Mouse (Mus musculus) forebrain, embryonic 14.5 days (tissue): ENCODE measurements around the gene Slc30a7. TPM values are rescaled to one million over a fixed set of nuclear protein-coding genes. Genes with fewer than 3 reads are reported as not detected.

Source experiments
- ATAC-seq: fragments of 200-750 bp; cut with Nextera tagmentation; 2 replicates; pipeline ENCODE4 v1.8.0; 2017; ENCODE audit warnings: mild to moderate bottlenecking, moderate library complexity
- DNase-seq: peaks from one replicate; pipeline ENCODE4 v3.0.0-alpha.2; 2015; ENCODE audit warnings: low spot score
- H3K27ac ChIP-seq: fragments of 300-500 bp; sonication (generic); 2 replicates; pipeline ENCODE4 v1.5.1; 2014; ENCODE audit warnings: low read depth, mild to moderate bottlenecking, control low read depth, low read length, moderate library complexity
- H3K27me3 ChIP-seq: fragments of 300-500 bp; sonication (generic); replicated peaks from 2 replicates; pipeline ENCODE4 v1.6.1; 2014; ENCODE audit warnings: low read length, control low read depth, mixed read lengths; ENCODE audit not compliant: control insufficient read depth, insufficient read depth
- H3K36me3 ChIP-seq: fragments of 300-500 bp; sonication (generic); 2 replicates; pipeline ENCODE4 v1.6.1; 2014; ENCODE audit warnings: low read length, control low read depth; ENCODE audit not compliant: control insufficient read depth, insufficient read depth
- H3K4me1 ChIP-seq: fragments of 300-500 bp; sonication (generic); 2 replicates; pipeline ENCODE4 v1.6.1; 2014; ENCODE audit warnings: antibody characterized with exemption, low read length, control low read depth; ENCODE audit not compliant: control insufficient read depth, insufficient read depth
- H3K4me2 ChIP-seq: fragments of 300-500 bp; sonication (generic); 2 replicates; pipeline ENCODE4 v1.6.1; 2014; ENCODE audit warnings: mild to moderate bottlenecking, control low read depth, low read length
- H3K4me3 ChIP-seq: fragments of 300-500 bp; sonication (generic); 2 replicates; pipeline ENCODE4 v1.5.1; 2014; ENCODE audit warnings: low read depth, low read length, control low read depth
- H3K9ac ChIP-seq: fragments of 300-500 bp; sonication (generic); 2 replicates; pipeline ENCODE4 v1.6.1; 2014; ENCODE audit warnings: mild to moderate bottlenecking, low read length, control low read depth, moderate library complexity
- H3K9me3 ChIP-seq: fragments of 300-500 bp; sonication (generic); replicated peaks from 2 replicates; pipeline ENCODE4 v1.6.1; 2016; ENCODE audit warnings: low read length, control low read depth, mixed read lengths; ENCODE audit not compliant: control insufficient read depth
- WGBS: fragments of 180-500 bp; shearing (Covaris S2); extraction: QIAGEN DNeasy Blood & Tissue Kit; methylation state at CpG from one replicate; pipeline ENCODE4 v1.1.7; 2014; 5-methylcytosine and 5-hydroxymethylcytosine counted together
- polyA plus RNA-seq: library from polyadenylated mRNA; unstranded; fragments of >200 nt; fragmentation: Nextera tagmentation; extraction: Ambion mirVana; gene quantifications from 2 replicates; pipeline ENCODE4 v1.2.1, GENCODE M21; 2014

Slc30a7 gene
- polyA plus RNA-seq, 1 experiment from 2014 or later, result 23.1 TPM

DNA sequence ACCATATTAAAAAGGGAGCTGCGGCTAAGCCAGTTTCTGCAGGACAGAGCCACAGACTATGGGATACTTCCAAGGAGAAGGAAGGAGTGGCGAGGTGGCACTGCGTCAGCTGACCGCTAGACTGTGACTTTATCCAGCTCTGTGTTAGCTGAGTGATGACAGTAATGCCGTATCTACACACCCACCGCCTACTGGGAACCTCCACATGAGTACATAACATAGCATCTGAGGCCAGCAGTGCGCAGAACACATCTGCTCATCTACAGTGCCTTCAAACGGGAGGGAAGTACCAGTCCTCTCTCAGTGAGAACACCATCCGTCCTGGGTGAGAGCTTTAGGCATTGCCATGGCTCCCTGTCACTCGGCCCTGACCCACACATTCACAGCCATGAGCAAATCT is 32.2 kb downstream of the Slc30a7 start:
- Histone ChIP-seq H3K9ac (no peak overlapping the region), H3K27me3 (no peaks in the 10 kb centered on the region), H3K9me3 (no peaks in the 10 kb centered on the region), H3K4me3 (no peak overlapping the region), H3K27ac (no peak overlapping the region), H3K36me3 (peaks cover 57% of the 10 kb centered on the region), H3K4me2 (no peak overlapping the region), H3K4me1 (no peaks in the 10 kb centered on the region)
- WGBS, result 95% methylated on average over 10 of the region's 10 CpGs
- no peak for DNase-seq
- ATAC-seq, result no peak

- H3K36me3 ChIP-seq, result peaks cover 54% of the 10 kb centered on the region
- 90% methylated on average over 6 of the region's 6 CpGs for whole genome bisulfite sequencing
- ATAC-seq (no peak), DNase-seq (no peak)
- no peaks in the 10 kb centered on the region for H3K27me3 ChIP-seq
- H3K4me1 ChIP-seq, result no peaks in the 10 kb centered on the region
- H3K9ac ChIP-seq, result no peak overlapping the region
- H3K4me2 ChIP-seq, result no peak overlapping the region
- no peak overlapping the region for H3K4me3 ChIP-seq
- no peak overlapping the region for H3K27ac ChIP-seq
- no peaks in the 10 kb centered on the region for H3K9me3 ChIP-seq
These were observed 33.0 kb downstream of the Slc30a7 start for GRCm38 (mm10) chr3:115974228-115974627.

DNA sequence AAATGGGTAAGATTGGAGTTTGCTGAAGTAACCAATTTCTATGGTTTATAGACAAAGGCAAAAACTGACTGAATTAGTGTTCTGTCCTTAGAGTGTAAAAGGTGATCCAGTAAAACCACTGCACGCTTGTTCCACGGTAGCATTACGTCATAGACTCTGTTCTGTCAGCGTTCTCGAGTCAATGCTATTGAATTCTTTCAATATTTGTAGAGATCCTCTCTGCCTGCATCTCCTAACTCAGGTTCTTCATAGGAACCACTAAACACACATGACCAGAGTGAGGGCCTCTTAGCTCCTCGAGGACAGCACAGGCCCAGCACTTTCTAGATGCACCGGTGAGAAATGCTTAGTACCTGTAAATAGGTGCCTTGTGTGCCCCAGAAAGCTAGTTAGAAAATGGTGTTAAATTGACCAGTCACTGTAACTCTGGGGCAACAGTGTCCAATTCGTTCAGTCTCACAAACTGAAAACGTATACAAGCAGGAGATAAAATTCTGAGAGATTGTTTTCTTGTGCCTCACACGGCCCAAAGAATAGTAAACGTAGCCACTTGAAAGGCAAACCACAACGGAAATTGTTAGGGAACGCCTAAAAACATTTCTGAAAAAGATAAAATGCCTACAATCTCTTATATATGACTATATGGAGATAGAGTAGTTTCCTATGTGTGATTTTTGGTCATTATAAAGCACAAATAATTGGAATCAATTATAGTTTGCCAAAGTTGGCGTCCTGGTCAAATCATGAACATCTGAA is 35.1 kb downstream of the Slc30a7 start:
- H3K9me3 ChIP-seq, result no peaks in the 10 kb centered on the region
- WGBS, result 94% methylated on average over 14 of the region's 14 CpGs
- no peak overlapping the region for H3K9ac ChIP-seq
- ATAC-seq (no peak), DNase-seq (no peak)
- no peaks in the 10 kb centered on the region for H3K27me3 ChIP-seq
- peaks cover 47% of the 10 kb centered on the region for H3K36me3 ChIP-seq
- no peak overlapping the region for H3K4me3 ChIP-seq
- no peak overlapping the region for H3K4me2 ChIP-seq
- no peaks in the 10 kb centered on the region for H3K4me1 ChIP-seq
- H3K27ac ChIP-seq, result no peak overlapping the region

DNA sequence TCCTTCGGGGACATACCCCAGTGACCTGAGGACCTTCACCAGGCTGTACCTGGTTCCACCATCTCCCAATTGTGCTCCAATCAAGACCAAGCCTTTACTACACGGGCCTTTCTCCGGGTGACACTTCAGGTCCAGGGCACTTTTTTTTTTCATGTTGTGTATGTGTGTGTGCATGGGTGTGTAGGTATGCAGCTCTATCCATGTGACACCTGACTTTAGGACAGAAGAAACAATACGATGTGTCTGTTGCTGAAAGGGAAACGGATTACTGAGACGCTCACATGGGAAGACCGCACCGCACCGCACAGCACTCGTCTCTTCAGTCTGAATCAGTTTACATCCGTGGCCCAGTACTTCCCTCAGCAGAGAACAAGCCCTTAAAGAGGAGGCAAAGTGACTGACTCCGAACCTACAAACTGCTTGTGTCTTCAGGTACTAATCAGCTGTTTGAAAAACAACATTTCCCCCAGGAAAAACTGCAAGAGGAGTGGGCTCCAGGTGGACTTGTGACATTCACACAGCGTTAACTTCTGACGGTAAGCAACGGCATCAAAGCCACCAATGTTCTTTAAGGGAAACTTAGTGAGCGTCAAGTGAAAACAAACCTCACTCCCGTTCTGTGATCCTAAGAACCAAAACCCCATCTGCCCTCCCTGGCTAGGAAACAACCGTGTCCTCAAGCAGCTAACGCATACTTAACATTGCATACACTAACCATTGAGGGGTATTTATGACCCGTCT is 36.0 kb downstream of the Slc30a7 start:
- 94% methylated on average over 20 of the region's 20 CpGs for WGBS
- ATAC-seq (no peak), DNase-seq (no peak)
- Histone ChIP-seq H3K4me2 (no peak overlapping the region), H3K9me3 (no peaks in the 10 kb centered on the region), H3K27me3 (no peaks in the 10 kb centered on the region), H3K9ac (no peak overlapping the region), H3K4me3 (no peak overlapping the region), H3K36me3 (peaks cover 41% of the 10 kb centered on the region), H3K4me1 (no peaks in the 10 kb centered on the region), H3K27ac (no peak overlapping the region)

GRCm38 (mm10) chr3:115968745-115969530 is 38.3 kb downstream of the Slc30a7 start:
- Histone ChIP-seq H3K36me3 (peaks cover 30% of the 10 kb centered on the region), H3K9me3 (no peaks in the 10 kb centered on the region), H3K9ac (no peak overlapping the region), H3K27ac (no peak overlapping the region), H3K27me3 (no peaks in the 10 kb centered on the region), H3K4me3 (no peak overlapping the region), H3K4me2 (no peak overlapping the region), H3K4me1 (peaks cover 6% of the 10 kb centered on the region; the same call in 1 of the 2 replicates)
- peak; percentile 22 for DNase-seq
- peak; percentile 70 for ATAC-seq
- 84% methylated on average over 10 of the region's 10 CpGs for WGBS

DNA sequence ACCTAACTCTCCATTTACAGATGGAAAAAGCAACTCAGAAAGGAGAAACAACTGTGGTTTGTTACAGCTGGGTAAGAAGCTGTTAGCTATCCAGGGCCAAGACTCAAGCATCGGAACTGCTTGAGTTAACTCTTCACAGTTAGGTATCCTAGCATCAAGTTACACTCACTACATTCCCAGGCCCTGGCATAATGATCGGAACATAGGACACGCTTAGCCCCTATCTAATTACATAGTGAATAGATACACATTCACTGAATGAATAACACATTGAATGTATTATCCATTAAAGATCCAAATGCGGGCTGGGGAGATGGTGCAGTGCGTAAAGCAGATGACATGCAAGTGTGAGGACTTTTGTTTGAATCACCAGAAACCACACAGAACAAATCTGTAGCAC is 43.1 kb downstream of the Slc30a7 start:
- H3K27me3 ChIP-seq, result no peaks in the 10 kb centered on the region
- no peak overlapping the region for H3K4me3 ChIP-seq
- no peak overlapping the region for H3K9ac ChIP-seq
- DNase-seq, result no peak
- ATAC-seq, result no peak
- 71% methylated on average over 5 of the region's 5 CpGs for WGBS
- peaks cover 6% of the 10 kb centered on the region; the same call in 1 of the 2 replicates for H3K4me1 ChIP-seq
- no peaks in the 10 kb centered on the region for H3K9me3 ChIP-seq
- H3K36me3 ChIP-seq, result peaks cover 7% of the 10 kb centered on the region; the same call in 1 of the 2 replicates
- H3K27ac ChIP-seq, result no peak overlapping the region
- no peak overlapping the region for H3K4me2 ChIP-seq

DNA sequence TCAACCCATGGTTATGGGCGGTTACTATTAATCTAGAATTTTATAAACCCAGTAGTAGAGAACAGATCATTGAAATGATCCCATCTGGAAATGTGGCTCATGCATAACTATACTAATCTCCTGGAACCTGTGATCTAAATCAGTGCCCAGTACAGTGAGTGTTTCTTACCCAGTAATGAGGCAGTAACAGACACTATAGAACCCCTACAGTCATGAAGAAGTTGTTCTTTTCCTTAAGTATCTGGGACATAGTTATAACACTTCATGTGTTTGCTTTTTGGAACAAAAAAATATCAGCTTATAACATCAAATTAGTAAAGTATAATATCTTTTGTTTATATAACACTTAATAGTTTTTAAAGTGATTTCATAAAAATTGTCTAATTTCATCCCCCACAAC is 43.6 kb downstream of the Slc30a7 start:
- Histone ChIP-seq H3K27ac (no peak overlapping the region), H3K4me2 (no peak overlapping the region), H3K36me3 (peaks cover 9% of the 10 kb centered on the region; the same call in 1 of the 2 replicates), H3K9ac (no peak overlapping the region), H3K4me3 (no peak overlapping the region), H3K27me3 (no peaks in the 10 kb centered on the region), H3K4me1 (peaks cover 6% of the 10 kb centered on the region; the same call in 1 of the 2 replicates), H3K9me3 (no peaks in the 10 kb centered on the region)
- DNase-seq (no peak), ATAC-seq (no peak)
- WGBS, result 98% methylated on average over 1 of the region's 1 CpGs

GRCm38 (mm10) chr3:115962028-115962415 is 45.2 kb downstream of the Slc30a7 start:
- Histone ChIP-seq H3K27me3 (no peaks in the 10 kb centered on the region), H3K9ac (no peak overlapping the region), H3K4me1 (peaks cover 6% of the 10 kb centered on the region; the same call in 1 of the 2 replicates), H3K36me3 (peaks cover 20% of the 10 kb centered on the region; the same call in 1 of the 2 replicates), H3K27ac (no peak overlapping the region), H3K9me3 (no peaks in the 10 kb centered on the region), H3K4me3 (no peak overlapping the region), H3K4me2 (no peak overlapping the region)
- WGBS, result 29% methylated on average over 4 of the region's 4 CpGs
- DNase-seq (no peak), ATAC-seq (no peak)
